Mouse (Mus musculus): ENCODE data around the gene Mycl.

GRCm38 (mm10) chr4:123046300-123046699 is 50.8 kb downstream of the Mycl start:
- TF ChIP-seq CTCF (IDR thresholded peaks at IDR 0.05; ENCODE audit: low read depth): no peak
- no peak for TF ChIP-seq EP300 (IDR thresholded peaks at IDR 0.05; ENCODE audit: low read depth)

All from heart, postnatal 0 days (tissue).